Mouse (Mus musculus): ENCODE data around the gene Inpp5k.

DNA sequence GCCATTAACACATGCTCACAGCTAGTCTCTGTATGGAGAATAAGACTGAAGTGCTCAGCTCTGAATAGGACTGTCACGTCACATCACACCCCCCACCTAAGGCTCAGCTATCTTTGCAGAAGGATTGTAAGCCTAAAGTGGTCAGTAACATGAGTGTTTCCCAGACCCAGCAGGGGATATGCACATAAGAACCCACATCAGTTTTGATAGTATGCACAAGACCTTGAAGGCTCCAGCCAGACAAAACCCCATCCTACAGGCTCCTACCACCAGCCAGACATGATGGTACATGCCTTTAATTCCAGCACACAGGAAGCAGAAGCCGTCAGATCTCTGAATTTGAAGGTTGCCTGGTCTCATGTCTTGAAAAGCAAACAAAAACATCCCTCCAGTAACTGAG, 20.8 kb upstream of the Inpp5k start:
- TF ChIP-seq POLR2A (IDR thresholded peaks at IDR 0.05; ENCODE audit: insufficient read length, low read depth) (no peak), CEBPB (IDR thresholded peaks at IDR 0.05; ENCODE audit: insufficient read depth, poor library complexity, severe bottlenecking) (no peak), POLR2AphosphoS2 (IDR thresholded peaks at IDR 0.05; ENCODE audit: insufficient read length, low read depth) (no peak)
